Mouse (Mus musculus): ENCODE measurements at regions not wholly inside any gene's neighbourhood (a gene's known extent, or its start where the extent isn't known, plus 50 kb on each side); places are given as distances from the start of the nearest gene placed in this dataset.
A peak's percentile ranks its signal among the peaks of the same experiment; 100 is the strongest.

DNA sequence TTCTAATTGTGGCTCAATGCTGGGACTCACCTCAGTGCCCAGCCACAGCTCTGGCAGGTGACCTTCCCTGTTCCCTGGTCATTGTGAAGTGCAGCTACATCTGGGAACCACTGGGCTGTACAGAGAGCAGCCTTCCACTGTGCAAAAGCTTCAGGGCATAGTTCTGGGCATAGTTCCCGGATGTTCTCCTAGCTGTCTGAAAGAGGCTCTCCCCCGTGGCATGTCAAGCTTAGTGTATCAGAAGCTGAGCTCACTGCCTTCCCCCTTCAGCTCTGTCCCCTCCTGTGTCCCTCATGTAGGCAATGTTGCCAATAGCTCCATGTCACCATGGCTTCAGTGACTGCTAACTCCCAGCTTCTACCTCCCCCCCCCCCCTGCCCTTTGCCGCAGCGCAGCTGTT lies 75.1 kb downstream of the Foxb1 start:
- dilution Hi-C loops (cut with MboI; ENCODE audit: extremely low pct_ligation_motif_present, extremely low pct_unique_long_range_greater_than_20kb, low sequenced_read_pairs) (no loop called here), in situ Hi-C loops (cut with MboI; ENCODE audit: low pct_ligation_motif_present, low pct_unique_long_range_greater_than_20kb, low sequenced_read_pairs) (no loop called here)

GRCm38 (mm10) chr9:69681372-69682213 lies 79.1 kb downstream of the Foxb1 start:
- Histone ChIP-seq H3K9me3 (replicated peaks; ENCODE audit: low read length) (peaks cover 6% of the 10 kb centered on the region), H3K79me2 (replicated peaks; ENCODE audit: control insufficient read depth, extremely low read depth, insufficient read depth, poor library complexity, severe bottlenecking) (no peaks in the 10 kb centered on the region), H3K4me1 (ENCODE audit: control insufficient read depth in 1 of 2, insufficient read depth in 2 of 2) (peaks cover 0 to 21% of the 10 kb centered on the region in 2 experiments; a peak in 2 of 4 replicates), H3K4me2 (ENCODE audit: insufficient read depth, low read depth, poor library complexity, severe bottlenecking) (no peak overlapping the region), H3K4me3 (replicated peaks in 1 of 3; ENCODE audit: low read depth in 2 of 3, low read length in 2 of 3, poor library complexity in 1 of 3) (no peak overlapping the region), H3K9ac (ENCODE audit: insufficient read depth, low read depth) (no peak overlapping the region), H3K27ac (ENCODE audit: insufficient read depth, low read depth) (no peak overlapping the region), H3K27me3 (replicated peaks) (no peaks in the 10 kb centered on the region), H3K36me3 (replicated peaks in 1 of 2; ENCODE audit: control insufficient read depth in 1 of 2, insufficient read depth in 1 of 2, low read length in 1 of 2) (no peaks in the 10 kb centered on the region)
- TF ChIP-seq SIN3A (IDR thresholded peaks at IDR 0.05; ENCODE audit: low read length), result no peak
- dilution Hi-C loops (cut with MboI; ENCODE audit: extremely low pct_ligation_motif_present, extremely low pct_unique_long_range_greater_than_20kb, low sequenced_read_pairs), result no loop called here
- no peak for DNase-seq (ENCODE audit: extremely low read depth)
- in situ Hi-C loops (cut with MboI; ENCODE audit: low pct_ligation_motif_present, low pct_unique_long_range_greater_than_20kb, low sequenced_read_pairs), result no loop called here

More for the DNA sequence above, 75.1 kb downstream of the Foxb1 start:
- Histone ChIP-seq H3K9ac (ENCODE audit: insufficient read depth, low read depth) (no peak overlapping the region), H3K4me1 (ENCODE audit: control insufficient read depth in 1 of 2, insufficient read depth in 2 of 2) (peaks cover 0 to 8% of the 10 kb centered on the region in 2 experiments; a peak in 2 of 4 replicates), H3K4me3 (replicated peaks in 1 of 3; ENCODE audit: low read depth in 2 of 3, low read length in 2 of 3, poor library complexity in 1 of 3) (no peak overlapping the region), H3K27me3 (replicated peaks) (no peaks in the 10 kb centered on the region), H3K9me3 (replicated peaks; ENCODE audit: low read length) (no peaks in the 10 kb centered on the region), H3K79me2 (replicated peaks; ENCODE audit: control insufficient read depth, extremely low read depth, insufficient read depth, poor library complexity, severe bottlenecking) (no peaks in the 10 kb centered on the region), H3K27ac (ENCODE audit: insufficient read depth, low read depth) (no peak overlapping the region), H3K36me3 (replicated peaks in 1 of 2; ENCODE audit: control insufficient read depth in 1 of 2, insufficient read depth in 1 of 2, low read length in 1 of 2) (no peaks in the 10 kb centered on the region), H3K4me2 (ENCODE audit: insufficient read depth, low read depth, poor library complexity, severe bottlenecking) (no peak overlapping the region)
- no peak for TF ChIP-seq ETS1 (conservative IDR thresholded peaks at IDR 0.05; ENCODE audit: low read depth, low read length)
- no peak for TF ChIP-seq MAFK (IDR thresholded peaks at IDR 0.05; ENCODE audit: insufficient replicate concordance, low read length)
- TF ChIP-seq ZNF384 (IDR thresholded peaks at IDR 0.05; ENCODE audit: low read depth, low read length), result no peak
- TF ChIP-seq POLR2A (IDR thresholded peaks at IDR 0.05; ENCODE audit: low read depth, low read length), result no peak
- TF ChIP-seq ELF1 (IDR thresholded peaks at IDR 0.05; ENCODE audit: low read depth, low read length), result no peak
- no peak for DNase-seq (ENCODE audit: extremely low read depth)

DNA sequence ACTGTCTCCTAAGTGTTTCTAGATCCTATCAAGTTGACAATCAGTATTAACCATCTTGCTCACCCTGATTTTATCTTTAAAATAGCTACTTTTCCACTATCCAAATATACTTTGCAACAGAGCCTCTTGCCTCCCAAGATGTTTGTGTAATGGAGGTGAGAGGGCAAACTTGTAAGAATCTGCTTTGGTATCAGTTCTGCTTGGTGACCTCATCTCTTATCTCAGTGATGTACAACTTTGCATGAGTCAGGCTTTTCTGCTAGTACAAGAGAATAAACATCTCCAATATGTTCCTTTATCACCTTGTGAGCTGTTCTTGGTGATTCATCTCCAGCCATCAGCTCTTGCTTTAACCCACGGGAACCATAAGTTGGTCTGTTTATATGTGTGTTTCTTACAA lies 82.1 kb downstream of the Foxb1 start:
- Histone ChIP-seq H3K9me3 (replicated peaks; ENCODE audit: low read length) (peaks cover 8% of the 10 kb centered on the region), H3K4me3 (replicated peaks in 1 of 3; ENCODE audit: low read depth in 2 of 3, low read length in 2 of 3, poor library complexity in 1 of 3) (no peak overlapping the region), H3K27ac (ENCODE audit: insufficient read depth, low read depth) (no peak overlapping the region), H3K9ac (ENCODE audit: insufficient read depth, low read depth) (no peak overlapping the region), H3K4me2 (ENCODE audit: insufficient read depth, low read depth, poor library complexity, severe bottlenecking) (no peak overlapping the region), H3K4me1 (ENCODE audit: control insufficient read depth in 1 of 2, insufficient read depth in 2 of 2) (peaks cover 3 to 32% of the 10 kb centered on the region in 2 experiments; a peak in 3 of 4 replicates), H3K27me3 (replicated peaks) (no peaks in the 10 kb centered on the region), H3K36me3 (replicated peaks in 1 of 2; ENCODE audit: control insufficient read depth in 1 of 2, insufficient read depth in 1 of 2, low read length in 1 of 2) (no peaks in the 10 kb centered on the region), H3K79me2 (replicated peaks; ENCODE audit: control insufficient read depth, extremely low read depth, insufficient read depth, poor library complexity, severe bottlenecking) (no peaks in the 10 kb centered on the region)
- dilution Hi-C loops (cut with MboI; ENCODE audit: extremely low pct_ligation_motif_present, extremely low pct_unique_long_range_greater_than_20kb, low sequenced_read_pairs) (no loop called here), in situ Hi-C loops (cut with MboI; ENCODE audit: low pct_ligation_motif_present, low pct_unique_long_range_greater_than_20kb, low sequenced_read_pairs) (no loop called here)
- 0 out of 2 replicates have a peak, but pooled peaks have one; percentile 12 for TF ChIP-seq ETS1 (conservative IDR thresholded peaks at IDR 0.05; ENCODE audit: low read depth, low read length)
- peak; percentile 59; the same call in 1 of the 2 replicates for TF ChIP-seq EP300 (IDR thresholded peaks at IDR 0.05; ENCODE audit: low read length)
- peak; percentile 29; the same call in 1 of the 2 replicates for TF ChIP-seq MAFK (IDR thresholded peaks at IDR 0.05; ENCODE audit: insufficient replicate concordance, low read length)
- no peak for TF ChIP-seq GABPA (IDR thresholded peaks at IDR 0.05; ENCODE audit: insufficient replicate concordance, low read depth, low read length)
- no peak for TF ChIP-seq UBTF (IDR thresholded peaks at IDR 0.05; ENCODE audit: low read depth, low read length)
- TF ChIP-seq JUN (IDR thresholded peaks at IDR 0.05; ENCODE audit: insufficient read depth, low read depth, low read length), result peak; percentile 71; the same call in 1 of the 2 replicates
- TF ChIP-seq JUND (conservative IDR thresholded peaks at IDR 0.05; ENCODE audit: low read depth, low read length), result peak; percentile 57
- TF ChIP-seq IRF4 (IDR thresholded peaks at IDR 0.05; ENCODE audit: low read depth, low read length), result peak; percentile 64; the same call in 1 of the 2 replicates
- DNase-seq (ENCODE audit: extremely low read depth), result no peak

All from CH12.LX (cell line).